Mouse (Mus musculus) cerebellum, adult 11-12 months (tissue): ENCODE measurements at regions not wholly inside any gene's neighbourhood (a gene's known extent, or its start where the extent isn't known, plus 50 kb on each side); places are given as distances from the start of the nearest gene placed in this dataset.

Experiments used
- DNase-seq: peaks from one replicate; pipeline ENCODE4 v3.0.0; 2022

DNA sequence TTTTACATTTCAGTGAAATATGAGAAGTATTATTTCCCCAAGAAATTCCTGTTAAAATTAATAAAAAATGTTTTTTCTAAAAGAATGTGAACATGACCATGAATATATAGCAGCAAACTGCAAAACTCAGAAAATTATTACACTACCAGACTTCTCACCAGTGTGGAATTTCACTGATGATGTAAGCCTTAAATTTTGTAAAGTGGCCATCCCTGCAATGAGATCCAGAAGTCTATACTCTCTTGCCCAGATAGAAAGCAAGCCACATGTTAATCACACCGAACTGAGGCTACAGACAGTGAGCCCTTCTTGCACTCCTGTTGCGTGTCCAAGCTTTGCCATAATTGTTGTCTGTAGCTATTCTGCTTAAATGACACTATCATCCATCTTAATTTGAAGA is 62.6 kb upstream of the P3h2 start:
- DNase-seq = no peak

DNA sequence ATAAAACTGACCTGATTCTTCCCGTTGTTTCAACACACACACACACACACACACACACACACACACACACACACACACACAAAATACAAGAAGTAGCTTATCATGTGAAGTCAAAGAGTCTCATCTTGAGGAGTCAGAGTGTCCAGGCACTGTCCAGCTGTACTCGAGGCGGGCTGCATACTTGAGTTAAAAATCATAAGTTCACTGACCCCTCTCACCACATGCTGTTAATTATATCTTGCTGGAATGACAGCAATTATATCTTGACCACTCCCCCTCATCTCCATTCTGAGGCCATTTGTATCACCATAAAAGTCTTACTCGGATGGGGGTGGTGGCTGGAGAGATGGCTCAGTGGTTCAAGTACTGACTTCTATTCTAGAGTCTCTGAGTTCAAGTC is 58.5 kb upstream of the P3h2 start:
- DNase-seq = no peak

DNA sequence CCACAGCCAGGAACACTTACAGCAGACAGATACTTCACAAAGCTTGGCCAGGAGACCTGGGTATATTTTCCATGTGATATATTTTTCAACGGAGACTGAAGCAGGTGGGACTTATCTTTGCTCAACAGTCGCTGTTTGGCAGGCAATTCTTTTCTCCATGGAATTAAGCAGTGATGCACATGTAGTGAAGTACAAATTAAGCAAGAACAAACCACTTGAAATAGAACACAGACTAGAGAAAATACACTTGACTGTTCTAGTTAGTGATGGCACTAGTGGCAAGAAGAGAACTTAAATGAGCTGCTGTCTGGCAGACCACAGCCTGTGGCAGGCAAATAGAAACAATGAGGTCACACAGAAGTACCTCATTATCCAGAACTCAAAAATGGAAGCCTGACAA is 57.8 kb upstream of the P3h2 start:
- no peak for DNase-seq

DNA sequence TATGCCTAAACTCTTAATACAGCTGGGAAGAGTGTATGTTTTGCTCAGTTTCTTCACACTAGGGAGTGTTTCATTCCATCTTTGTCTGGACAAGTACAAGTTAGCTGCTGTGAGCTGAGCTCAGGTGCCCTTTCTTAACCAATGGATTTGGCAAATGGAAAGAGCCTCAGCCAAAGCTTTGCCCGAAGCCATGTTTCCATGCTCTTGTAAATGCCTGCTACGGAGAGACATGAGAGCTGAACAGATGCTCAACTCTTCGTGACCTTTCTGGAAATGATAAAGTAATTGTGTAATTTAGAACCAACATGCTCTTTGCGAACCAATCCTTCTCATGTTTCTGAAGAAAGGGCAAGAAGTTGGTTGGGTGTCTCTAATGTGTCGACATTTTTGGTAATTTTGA is 52.0 kb upstream of the P3h2 start:
- no peak for DNase-seq
